4 mouse cellular contexts compared by ENCODE assay signal in genomic region chr7:87101281-87101680, GRCm38 (mm10).
DNase-seq lines count a peak whose midpoint lies in the region; TF ChIP-seq lines count a peak whose summit lies in the region.
"Not testable (repeated sequence)": the region's sequence is repeated elsewhere in the genome, so short reads cannot be mapped to it uniquely, and the experiment has no call there.

No protein-coding gene starts in this region.

- H3K4me3 ChIP-seq in E14TG2a.4 (replicated peaks; ENCODE audit: low read length) (peak overlapping the region; percentile 55), ES-E14 (ENCODE audit: insufficient read depth in 1 of 2, low read depth in 1 of 2, low read length in 2 of 2, poor library complexity in 1 of 2, severe bottlenecking in 1 of 2) (peak overlapping the region; percentile 2 to 20)

- H3K9ac ChIP-seq in ES-E14 (ENCODE audit: insufficient read depth, low read depth, low read length, poor library complexity, severe bottlenecking): peak overlapping the region; percentile 44; the same call in 1 of the 2 replicates

- TF ChIP-seq CTCF in E14TG2a.4 (conservative IDR thresholded peaks at IDR 0.05; ENCODE audit: low read length): not testable (repeated sequence)

- not testable (repeated sequence) for H3K27me3 ChIP-seq in E14TG2a.4 (ENCODE audit: insufficient read depth, low read length)

- DNase-seq in ES-E14 (ENCODE audit: low read depth, low spot score): not testable (repeated sequence)
- DNase-seq in R1 (ENCODE audit: low read depth, low spot score): peak; percentile 64
- DNase-seq in ZHBTc4 (ENCODE audit: low read depth, low spot score): peak; percentile 62

- H3K36me3 ChIP-seq in E14TG2a.4 (ENCODE audit: insufficient read depth, low read length); ES-E14 (ENCODE audit: control insufficient read depth, insufficient read depth, low read length, poor library complexity, severe bottlenecking): not testable (repeated sequence)

- peak overlapping the region; percentile 63 for H3K27ac ChIP-seq in ES-E14 (ENCODE audit: insufficient read depth, low read depth, low read length, poor library complexity, severe bottlenecking)

- H3K9me3 ChIP-seq in E14TG2a.4 (ENCODE audit: low read length): peaks cover 38% of the 10 kb centered on the region
- not testable (repeated sequence) for H3K9me3 ChIP-seq in ES-E14 (ENCODE audit: control insufficient read depth, insufficient read depth, low read depth, low read length)

- H3K4me1 ChIP-seq in E14TG2a.4 (replicated peaks; ENCODE audit: low read depth, low read length); ES-E14 (ENCODE audit: control insufficient read depth in 2 of 2, insufficient read depth in 2 of 2, low read length in 2 of 2, poor library complexity in 1 of 2): not testable (repeated sequence)

- in situ Hi-C loops in ES-E14 (cut with MboI; ENCODE audit: low sequenced_read_pairs in 2 of 2, unreplicated experiment in 2 of 2): loop anchor here in 1 of 2 experiments (25.0 kb wide), 1 partner anchor 186 kb away; no protein-coding TSS in a partner anchor
